Mouse (Mus musculus) kidney, adult 2 months (tissue): ENCODE measurements around the gene Hinfp. TPM values are rescaled to one million over a fixed set of nuclear protein-coding genes. Genes with fewer than 3 reads are reported as not detected.

Experiments used
- DNase-seq: peaks from one replicate; pipeline ENCODE4 v3.0.0; 2021
- H3K27ac ChIP-seq: fragments of 200-500 bp; 2 replicates; pipeline ENCODE4 v1.5.1; 2012; ENCODE audit warnings: low read depth, low read length, control low read depth, inconsistent platforms; ENCODE audit not compliant: insufficient read depth
- H3K27me3 ChIP-seq: fragments of 200-500 bp; replicated peaks from 2 replicates; pipeline ENCODE4 v1.6.1; 2012; ENCODE audit warnings: mild to moderate bottlenecking, moderate library complexity, low read length, inconsistent platforms; ENCODE audit not compliant: control insufficient read depth, insufficient read depth
- H3K36me3 ChIP-seq: fragments of 200-500 bp; 2 replicates; pipeline ENCODE4 v1.6.1; 2012; ENCODE audit warnings: mild to moderate bottlenecking, moderate library complexity, low read length, inconsistent platforms; ENCODE audit not compliant: control insufficient read depth, insufficient read depth
- H3K4me1 ChIP-seq: fragments of 200-500 bp; 2 replicates; pipeline ENCODE4 v1.6.1; 2011; ENCODE audit warnings: low read length; ENCODE audit not compliant: control insufficient read depth, insufficient read depth
- H3K4me3 ChIP-seq: fragments of 200-500 bp; 2 replicates; pipeline ENCODE4 v1.5.1; 2011; ENCODE audit warnings: mild to moderate bottlenecking, low read depth, low read length, control low read depth; ENCODE audit not compliant: insufficient read depth
- CTCF ChIP-seq: fragments of 200-500 bp; conservative IDR thresholded peaks from 2 replicates; pipeline ENCODE4 v1.5.1; 2011; ENCODE audit warnings: low read depth, mild to moderate bottlenecking, control low read depth, low read length, moderate library complexity, mixed read lengths; ENCODE audit not compliant: insufficient read depth, insufficient read length
- POLR2A ChIP-seq: fragments of 200-500 bp; IDR thresholded peaks from one replicate; pipeline ENCODE4 v1.6.1; 2011; ENCODE audit warnings: low read depth, low read length, control low read depth
- WGBS: fragments of 180-500 bp; shearing (Covaris S2); methylation state at CpG from one replicate; pipeline ENCODE4 v1.1.7; 2018; 5-methylcytosine and 5-hydroxymethylcytosine counted together
- polyA plus RNA-seq: library from polyadenylated mRNA; depleted of rRNA; stranded (reverse); fragments of >200 nt; gene quantifications from 2 replicates; pipeline ENCODE4 v1.2.3, GENCODE M21; 2012

Hinfp gene
- polyA plus RNA-seq, 1 experiment = 14.4 TPM

- WGBS = 3% methylated on average over 38 of the region's 38 CpGs
These were observed 17.2 kb downstream of the Hinfp start, which contains the start of gene Abcg4 for GRCm38 (mm10) chr9:44288076-44288958. TSS of gene Abcg4 (minus strand) at chr9:44288615.

GRCm38 (mm10) chr9:44287401-44288075 lies 17.9 kb downstream of the Hinfp start:
- Histone ChIP-seq H3K27me3 (no peaks in the 10 kb centered on the region), H3K27ac (no peak overlapping the region), H3K36me3 (no peaks in the 10 kb centered on the region), H3K4me1 (no peaks in the 10 kb centered on the region), H3K4me3 (peak overlapping the region; percentile 27)
- no peak for TF ChIP-seq POLR2A
- TF ChIP-seq CTCF = no peak
- no peak for DNase-seq
- 6% methylated on average over 47 of the region's 47 CpGs for WGBS

More at GRCm38 (mm10) chr9:44288076-44288958, 17.2 kb downstream of the Hinfp start, which contains the start of gene Abcg4:
- Histone ChIP-seq H3K27me3 (no peaks in the 10 kb centered on the region), H3K4me3 (peak within 1 kb of the TSS; percentile 27), H3K4me1 (no peaks in the 10 kb centered on the region), H3K36me3 (no peaks in the 10 kb centered on the region), H3K27ac (no peak within 1 kb of the TSS)
- DNase-seq = peak; percentile 21
- TF ChIP-seq CTCF = no peak
- TF ChIP-seq POLR2A = no peak

GRCm38 (mm10) chr9:44287003-44287400 lies 18.5 kb downstream of the Hinfp start:
- Histone ChIP-seq H3K27ac (no peak overlapping the region), H3K36me3 (no peaks in the 10 kb centered on the region), H3K4me3 (no peak overlapping the region), H3K4me1 (no peaks in the 10 kb centered on the region), H3K27me3 (no peaks in the 10 kb centered on the region)
- no peak for TF ChIP-seq POLR2A
- TF ChIP-seq CTCF = no peak
- no peak for DNase-seq
- 35% methylated on average over 11 of the region's 11 CpGs for WGBS

GRCm38 (mm10) chr9:44286256-44286850 lies 19.1 kb downstream of the Hinfp start:
- TF ChIP-seq CTCF = no peak
- TF ChIP-seq POLR2A = no peak
- H3K27ac ChIP-seq = no peak overlapping the region
- no peaks in the 10 kb centered on the region for H3K27me3 ChIP-seq
- no peak overlapping the region for H3K4me3 ChIP-seq
- WGBS = 44% methylated on average over 6 of the region's 6 CpGs
- H3K36me3 ChIP-seq = no peaks in the 10 kb centered on the region
- no peak for DNase-seq
- no peaks in the 10 kb centered on the region for H3K4me1 ChIP-seq

- no peak for TF ChIP-seq POLR2A
- TF ChIP-seq CTCF = no peak
- H3K27ac ChIP-seq = no peak overlapping the region
- DNase-seq = no peak
- 69% methylated on average over 5 of the region's 5 CpGs for WGBS
- no peaks in the 10 kb centered on the region for H3K4me1 ChIP-seq
- H3K4me3 ChIP-seq = no peak overlapping the region
- no peaks in the 10 kb centered on the region for H3K27me3 ChIP-seq
- no peaks in the 10 kb centered on the region for H3K36me3 ChIP-seq
These were observed 22.3 kb downstream of the Hinfp start for GRCm38 (mm10) chr9:44283183-44283582.

- DNase-seq = no peak
- H3K4me1 ChIP-seq = peaks cover 8% of the 10 kb centered on the region; the same call in 1 of the 2 replicates
- TF ChIP-seq POLR2A = no peak
- TF ChIP-seq CTCF = no peak
- H3K36me3 ChIP-seq = no peaks in the 10 kb centered on the region
- no peaks in the 10 kb centered on the region for H3K27me3 ChIP-seq
- H3K27ac ChIP-seq = no peak overlapping the region
- H3K4me3 ChIP-seq = no peak overlapping the region
- 90% methylated on average over 4 of the region's 4 CpGs for WGBS
These were observed 35.5 kb downstream of the Hinfp start for GRCm38 (mm10) chr9:44269973-44270372.

- peak; percentile 50 for DNase-seq
- Histone ChIP-seq H3K27ac (no peak overlapping the region), H3K36me3 (no peaks in the 10 kb centered on the region), H3K27me3 (no peaks in the 10 kb centered on the region), H3K4me1 (peaks cover 8% of the 10 kb centered on the region; the same call in 1 of the 2 replicates), H3K4me3 (no peak overlapping the region)
- WGBS = 86% methylated on average over 3 of the region's 3 CpGs
- TF ChIP-seq CTCF (peak; percentile 44), POLR2A (no peak)
These were observed 36.4 kb downstream of the Hinfp start for GRCm38 (mm10) chr9:44269077-44269476.
